Mouse (Mus musculus) spleen, adult 2 months (tissue): ENCODE results near the gene Plekha5.

Experiments used
- CTCF ChIP-seq: fragments of 200-500 bp; IDR thresholded peaks from 2 replicates; pipeline ENCODE4 v1.5.1; 2011; ENCODE audit warnings: mild to moderate bottlenecking, inconsistent platforms; ENCODE audit not compliant: insufficient read depth, insufficient read length, insufficient replicate concordance; ENCODE audit errors: extremely low read depth
- POLR2A ChIP-seq: fragments of 200-500 bp; IDR thresholded peaks from 2 replicates; pipeline ENCODE4 v1.6.1; 2011; ENCODE audit warnings: low read depth, low read length, inconsistent platforms

- no peak for TF ChIP-seq CTCF
- no peak for TF ChIP-seq POLR2A
Observed at GRCm38 (mm10) chr6:140512016-140512415, 88.2 kb downstream of the Plekha5 start.
